Mouse (Mus musculus) kidney, adult 2 months (tissue): ENCODE measurements around the gene Dock6.
"Not testable (repeated sequence)": the region's sequence is repeated elsewhere in the genome, so short reads cannot be mapped to it uniquely, and the experiment has no call there.

Experiments used
- CTCF ChIP-seq: fragments of 200-500 bp; conservative IDR thresholded peaks from 2 replicates; pipeline ENCODE4 v1.5.1; 2011; ENCODE audit warnings: low read depth, mild to moderate bottlenecking, control low read depth, low read length, moderate library complexity, mixed read lengths; ENCODE audit not compliant: insufficient read depth, insufficient read length
- POLR2A ChIP-seq: fragments of 200-500 bp; IDR thresholded peaks from one replicate; pipeline ENCODE4 v1.6.1; 2011; ENCODE audit warnings: low read depth, low read length, control low read depth

GRCm38 (mm10) chr9:21793507-21793906 lies 58.9 kb downstream of the Dock6 start:
- TF ChIP-seq POLR2A, CTCF: not testable (repeated sequence)
